Mouse (Mus musculus) heart, adult 2 months (tissue): ENCODE results near the gene Tgif1. TPM values are rescaled to one million over a fixed set of nuclear protein-coding genes. Genes with fewer than 3 reads are reported as not detected.

Experiments
- DNase-seq, 2 experiments: peaks; one replicate each; pipeline ENCODE4 v3.0.0; 2021
- H3K27ac ChIP-seq: fragments of 200-600 bp; 2 replicates; pipeline ENCODE4 v1.8.1; 2022
- H3K27me3 ChIP-seq: fragments of 200-500 bp; 2 replicates; pipeline ENCODE4 v1.6.1; 2012; ENCODE audit warnings: mild to moderate bottlenecking, low read length, inconsistent platforms, mixed read lengths; ENCODE audit not compliant: control insufficient read depth, insufficient read depth
- H3K36me3 ChIP-seq: fragments of 200-500 bp; 2 replicates; pipeline ENCODE4 v1.6.1; 2012; ENCODE audit warnings: low read length, inconsistent platforms; ENCODE audit not compliant: control insufficient read depth, insufficient read depth
- H3K4me1 ChIP-seq: fragments of 200-500 bp; 2 replicates; pipeline ENCODE4 v1.6.1; 2011; ENCODE audit warnings: low read length; ENCODE audit not compliant: control insufficient read depth, insufficient read depth
- H3K4me3 ChIP-seq: fragments of 200-600 bp; 2 replicates; pipeline ENCODE4 v1.8.1; 2022
- H3K79me2 ChIP-seq: fragments of 200-500 bp; replicated peaks from 2 replicates; pipeline ENCODE4 v1.6.1; 2012; ENCODE audit warnings: mild to moderate bottlenecking, inconsistent platforms, low read length, moderate library complexity, mixed read lengths; ENCODE audit not compliant: control insufficient read depth, insufficient read depth
- H3K9ac ChIP-seq: fragments of 200-500 bp; 2 replicates; pipeline ENCODE4 v1.6.1; 2012; ENCODE audit warnings: low read depth, mild to moderate bottlenecking, control low read depth, inconsistent platforms, low read length, mixed read lengths
- CTCF ChIP-seq: fragments of 200-600 bp; IDR thresholded peaks from 2 replicates; pipeline ENCODE4 v1.8.1; 2022; ENCODE audit warnings: antibody characterized with exemption, mild to moderate bottlenecking, moderate library complexity
- EP300 ChIP-seq: fragments of 200-500 bp; IDR thresholded peaks from 2 replicates; pipeline ENCODE4 v1.6.1; 2011; ENCODE audit warnings: low read depth, low read length, control low read depth; ENCODE audit not compliant: insufficient read depth
- POLR2A ChIP-seq: fragments of 200-500 bp; IDR thresholded peaks from 2 replicates; pipeline ENCODE4 v1.6.1; 2011; ENCODE audit warnings: mild to moderate bottlenecking, low read depth, low read length, control low read depth; ENCODE audit not compliant: insufficient read depth
- WGBS: fragments of 180-500 bp; shearing (Covaris S2); methylation state at CpG from one replicate; pipeline ENCODE4 v1.1.7; 2018; 5-methylcytosine and 5-hydroxymethylcytosine counted together
- intact Hi-C: fragments of 180-260 bp; cut with DNase I; formaldehyde crosslinking; loops from one replicate; pipeline ENCODE4 v1.15.1; 2025
- polyA plus RNA-seq: library from polyadenylated mRNA; depleted of rRNA; stranded (reverse); fragments of >200 nt; gene quantifications from 2 replicates; pipeline ENCODE4 v1.2.3, GENCODE M21; 2012
- total RNA-seq, 2 experiments: library from RNA; stranded (reverse); gene quantifications; 2 replicates each; pipeline ENCODE4 v1.2.3; 2021

The Tgif1 gene
- total and polyA plus RNA-seq, 3 experiments, result 3.0 to 8.6 (median 4.0) TPM

GRCm38 (mm10) chr17:70864117-70864516, 10.8 kb upstream of the Tgif1 start:
- Histone ChIP-seq H3K36me3 (no peaks in the 10 kb centered on the region), H3K27ac (no peak overlapping the region), H3K4me1 (no peaks in the 10 kb centered on the region), H3K79me2 (no peaks in the 10 kb centered on the region), H3K4me3 (no peak overlapping the region), H3K27me3 (no peaks in the 10 kb centered on the region), H3K9ac (no peak overlapping the region)
- DNase-seq, result no peak
- 96% methylated on average over 8 of the region's 8 CpGs for WGBS
- intact Hi-C loops, result no loop called here
- no peak for TF ChIP-seq POLR2A

GRCm38 (mm10) chr17:70858814-70859213, 5.5 kb upstream of the Tgif1 start:
- intact Hi-C loops, result no loop called here
- H3K9ac ChIP-seq, result no peak overlapping the region
- no peaks in the 10 kb centered on the region for H3K36me3 ChIP-seq
- H3K79me2 ChIP-seq, result no peaks in the 10 kb centered on the region
- no peaks in the 10 kb centered on the region for H3K4me1 ChIP-seq
- no peak overlapping the region for H3K4me3 ChIP-seq
- no peaks in the 10 kb centered on the region for H3K27me3 ChIP-seq
- WGBS, result 86% methylated on average over 4 of the region's 4 CpGs
- DNase-seq, result no peak
- TF ChIP-seq POLR2A (no peak), EP300 (no peak), CTCF (no peak)
- no peak overlapping the region for H3K27ac ChIP-seq

GRCm38 (mm10) chr17:70856871-70857415, 3.6 kb upstream of the Tgif1 start:
- Histone ChIP-seq H3K27me3 (no peaks in the 10 kb centered on the region), H3K9ac (no peak overlapping the region), H3K79me2 (no peaks in the 10 kb centered on the region), H3K4me3 (no peak overlapping the region), H3K27ac (no peak overlapping the region), H3K36me3 (no peaks in the 10 kb centered on the region), H3K4me1 (no peaks in the 10 kb centered on the region)
- no peak for DNase-seq
- intact Hi-C loops, result no loop called here
- WGBS, result 68% methylated on average over 12 of the region's 12 CpGs
- TF ChIP-seq CTCF (no peak), EP300 (no peak), POLR2A (no peak)

GRCm38 (mm10) chr17:70854021-70854420, 675 bp upstream of the Tgif1 start:
- no peaks in the 10 kb centered on the region for H3K27me3 ChIP-seq
- no peak for TF ChIP-seq EP300
- no peak for TF ChIP-seq POLR2A
- TF ChIP-seq CTCF, result no peak
- H3K4me1 ChIP-seq, result no peaks in the 10 kb centered on the region
- intact Hi-C loops, result loop anchor here (5.0 kb wide), 2 partner anchors 147 to 328 kb away; partner anchors contain the start of gene Lpin2
- H3K27ac ChIP-seq, result peak overlapping the region; percentile 50
- no peak overlapping the region for H3K9ac ChIP-seq
- 34% methylated on average over 6 of the region's 6 CpGs for WGBS
- H3K4me3 ChIP-seq, result no peak overlapping the region; the same call in 1 of the 2 replicates
- DNase-seq, result peak; percentile 11 to 30
- H3K36me3 ChIP-seq, result no peaks in the 10 kb centered on the region
- H3K79me2 ChIP-seq, result no peaks in the 10 kb centered on the region

- H3K36me3 ChIP-seq, result no peaks in the 10 kb centered on the region
- H3K27me3 ChIP-seq, result no peaks in the 10 kb centered on the region
- H3K4me1 ChIP-seq, result peaks cover 2% of the 10 kb centered on the region; the same call in 1 of the 2 replicates
- peak overlapping the region; percentile 74 for H3K9ac ChIP-seq
- TF ChIP-seq EP300 (peak; percentile 32; the same call in 1 of the 2 replicates), POLR2A (peak; percentile 73), CTCF (peak; percentile 36)
- intact Hi-C loops, result loop anchor here (5.0 kb wide), 2 partner anchors 146 to 329 kb away; partner anchors contain the start of gene Lpin2
- peak; percentile 89 to 91 for DNase-seq
- peak overlapping the region; percentile 80 for H3K4me3 ChIP-seq
- peak overlapping the region; percentile 96 for H3K27ac ChIP-seq
- no peaks in the 10 kb centered on the region for H3K79me2 ChIP-seq
- WGBS, result under 1% methylated on average over 51 of the region's 51 CpGs
Measured at GRCm38 (mm10) chr17:70852686-70853386, 510 bp downstream of the Tgif1 start.

- Histone ChIP-seq H3K27ac (peak overlapping the region; percentile 96), H3K27me3 (no peaks in the 10 kb centered on the region), H3K36me3 (no peaks in the 10 kb centered on the region), H3K9ac (peak overlapping the region; percentile 82), H3K4me1 (peaks cover 2% of the 10 kb centered on the region), H3K4me3 (peak overlapping the region; percentile 80), H3K79me2 (no peaks in the 10 kb centered on the region)
- DNase-seq, result peak; percentile 68 to 74
- TF ChIP-seq POLR2A (no peak), CTCF (no peak), EP300 (no peak)
- intact Hi-C loops, result loop anchor here (5.0 kb wide), 2 partner anchors 145 to 330 kb away; partner anchors contain the start of gene Lpin2
- under 1% methylated on average over 29 of the region's 29 CpGs for WGBS
Measured at GRCm38 (mm10) chr17:70852011-70852685, 1.2 kb downstream of the Tgif1 start.
